Mouse (Mus musculus): ENCODE results near the gene Cnpy1. TPM values are rescaled to one million over a fixed set of nuclear protein-coding genes. Genes with fewer than 3 reads are reported as not detected.

Gene Cnpy1
- total and polyA plus RNA-seq, 2 experiments from 2014 or later = 0.44 to 1.6 TPM

GRCm38 (mm10) chr5:28191201-28192098 lies 54.2 kb downstream of the Cnpy1 start:
- Histone ChIP-seq H3K4me3 (ENCODE audit: low read depth, low read length) (no peak overlapping the region), H3K4me1 (ENCODE audit: insufficient read depth) (no peaks in the 10 kb centered on the region), H3K9me3 (ENCODE audit: low read length) (no peaks in the 10 kb centered on the region), H3K27me3 (ENCODE audit: insufficient read depth, low read length) (no peaks in the 10 kb centered on the region; the same call in 1 of the 2 replicates), H3K27ac (ENCODE audit: low read depth, low read length) (no peak overlapping the region), H3K4me2 (ENCODE audit: low read depth) (no peak overlapping the region), H3K9ac (no peak overlapping the region), H3K36me3 (ENCODE audit: insufficient read depth) (no peaks in the 10 kb centered on the region)
- ATAC-seq = no peak
- no peak for DNase-seq
- TF ChIP-seq CTCF (IDR thresholded peaks at IDR 0.05; ENCODE audit: low read depth) = no peak
- whole genome bisulfite sequencing = 15% methylated on average over 3 of the region's 3 CpGs

DNA sequence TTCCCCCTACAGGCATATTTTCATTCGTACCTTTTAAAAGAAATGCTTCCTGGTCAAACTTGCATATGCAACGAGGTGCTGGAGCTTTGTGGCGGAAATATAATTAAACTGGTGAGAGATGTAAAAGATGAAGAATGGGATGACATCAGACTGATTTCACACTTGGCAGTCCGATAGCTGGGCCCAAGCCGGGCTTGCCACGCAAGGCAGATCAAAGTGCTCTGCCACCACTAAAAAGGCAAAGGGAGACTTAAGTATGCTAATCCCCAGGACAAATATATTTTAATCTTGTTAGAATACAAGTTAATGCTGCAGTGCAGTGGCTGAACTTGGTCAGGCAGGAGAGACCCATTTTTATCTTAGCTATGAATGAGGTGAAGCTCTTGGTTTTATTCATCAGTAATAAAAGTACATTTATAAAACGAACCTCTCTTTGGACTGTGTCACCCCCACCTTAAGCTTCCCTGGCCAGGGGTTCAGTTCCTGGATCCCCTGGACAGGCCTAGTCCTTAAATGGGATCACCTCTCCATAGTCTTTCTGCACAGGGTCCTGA lies 66.3 kb downstream of the Cnpy1 start:
- no peak overlapping the region for H3K4me2 ChIP-seq (ENCODE audit: low read depth)
- no peak for DNase-seq
- no peak overlapping the region for H3K9ac ChIP-seq
- H3K27me3 ChIP-seq (ENCODE audit: insufficient read depth, low read length) = peaks cover 69% of the 10 kb centered on the region
- H3K9me3 ChIP-seq (ENCODE audit: low read length) = no peaks in the 10 kb centered on the region
- TF ChIP-seq CTCF (IDR thresholded peaks at IDR 0.05; ENCODE audit: low read depth) = no peak
- no peaks in the 10 kb centered on the region for H3K4me1 ChIP-seq (ENCODE audit: insufficient read depth)
- no peaks in the 10 kb centered on the region for H3K36me3 ChIP-seq (ENCODE audit: insufficient read depth)
- no peak overlapping the region for H3K27ac ChIP-seq (ENCODE audit: low read depth, low read length)
- no peak overlapping the region for H3K4me3 ChIP-seq (ENCODE audit: low read depth, low read length)
- WGBS = 18% methylated on average over 7 of the region's 7 CpGs
- ATAC-seq = no peak

DNA sequence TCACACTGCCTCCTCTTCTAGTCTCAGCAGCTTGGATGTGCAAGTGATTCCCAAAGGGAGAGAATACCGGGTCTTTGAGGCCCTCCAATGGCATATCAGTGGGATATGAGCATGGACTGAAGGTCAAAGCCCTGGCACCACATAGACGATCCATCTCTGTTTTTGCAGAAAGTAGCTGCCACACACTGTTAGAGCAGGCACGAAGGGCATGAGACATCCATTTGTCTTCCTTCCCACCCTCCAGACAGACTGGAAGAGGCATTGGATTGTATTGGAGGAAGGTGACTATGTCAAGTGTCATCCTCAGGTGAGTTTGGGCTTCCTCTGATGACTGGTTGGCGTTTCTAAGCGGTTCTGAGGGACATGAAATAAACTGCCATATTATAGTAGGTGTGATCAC lies 67.3 kb downstream of the Cnpy1 start:
- no peak overlapping the region for H3K27ac ChIP-seq (ENCODE audit: low read depth, low read length)
- H3K4me2 ChIP-seq (ENCODE audit: low read depth) = no peak overlapping the region
- ATAC-seq (no peak), DNase-seq (no peak)
- H3K4me1 ChIP-seq (ENCODE audit: insufficient read depth) = no peaks in the 10 kb centered on the region
- H3K9me3 ChIP-seq (ENCODE audit: low read length) = no peaks in the 10 kb centered on the region
- peaks cover 79% of the 10 kb centered on the region for H3K27me3 ChIP-seq (ENCODE audit: insufficient read depth, low read length)
- WGBS = 20% methylated on average over 5 of the region's 5 CpGs
- no peaks in the 10 kb centered on the region for H3K36me3 ChIP-seq (ENCODE audit: insufficient read depth)
- no peak overlapping the region for H3K9ac ChIP-seq
- H3K4me3 ChIP-seq (ENCODE audit: low read depth, low read length) = no peak overlapping the region
- no peak for TF ChIP-seq CTCF (IDR thresholded peaks at IDR 0.05; ENCODE audit: low read depth)

DNA sequence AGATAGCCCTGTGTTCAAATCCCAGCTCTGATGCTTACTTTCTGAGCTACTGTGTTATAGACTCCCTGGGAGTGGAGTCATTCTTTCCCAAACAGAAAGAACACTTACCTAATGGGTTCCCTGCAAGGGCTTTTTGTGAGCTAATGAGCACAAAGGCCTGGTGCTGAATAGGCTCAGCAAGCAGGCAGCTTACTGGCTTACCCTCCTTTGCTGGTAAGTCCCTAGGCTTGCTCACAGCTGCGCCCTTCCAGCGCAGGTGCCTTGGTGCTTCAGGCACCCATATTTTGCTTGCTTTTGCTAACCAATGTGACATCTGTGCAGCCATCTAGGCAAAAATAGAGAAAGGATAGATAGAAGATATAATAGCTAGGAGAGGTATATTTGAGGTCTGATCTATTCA lies 69.0 kb downstream of the Cnpy1 start:
- 1% methylated on average over 2 of the region's 2 CpGs for WGBS
- H3K27ac ChIP-seq (ENCODE audit: low read depth, low read length) = no peak overlapping the region
- no peaks in the 10 kb centered on the region for H3K36me3 ChIP-seq (ENCODE audit: insufficient read depth)
- no peak overlapping the region for H3K4me3 ChIP-seq (ENCODE audit: low read depth, low read length)
- TF ChIP-seq CTCF (IDR thresholded peaks at IDR 0.05; ENCODE audit: low read depth) = no peak
- H3K27me3 ChIP-seq (ENCODE audit: insufficient read depth, low read length) = peaks cover 95% of the 10 kb centered on the region
- no peak overlapping the region for H3K9ac ChIP-seq
- H3K9me3 ChIP-seq (ENCODE audit: low read length) = no peaks in the 10 kb centered on the region
- no peak for DNase-seq
- H3K4me1 ChIP-seq (ENCODE audit: insufficient read depth) = no peaks in the 10 kb centered on the region
- no peak for ATAC-seq
- no peak overlapping the region for H3K4me2 ChIP-seq (ENCODE audit: low read depth)

- H3K9ac ChIP-seq = no peak overlapping the region
- H3K27me3 ChIP-seq (ENCODE audit: insufficient read depth, low read length) = peaks cover 94% of the 10 kb centered on the region
These were observed 69.6 kb downstream of the Cnpy1 start for GRCm38 (mm10) chr5:28176023-28176422.

DNA sequence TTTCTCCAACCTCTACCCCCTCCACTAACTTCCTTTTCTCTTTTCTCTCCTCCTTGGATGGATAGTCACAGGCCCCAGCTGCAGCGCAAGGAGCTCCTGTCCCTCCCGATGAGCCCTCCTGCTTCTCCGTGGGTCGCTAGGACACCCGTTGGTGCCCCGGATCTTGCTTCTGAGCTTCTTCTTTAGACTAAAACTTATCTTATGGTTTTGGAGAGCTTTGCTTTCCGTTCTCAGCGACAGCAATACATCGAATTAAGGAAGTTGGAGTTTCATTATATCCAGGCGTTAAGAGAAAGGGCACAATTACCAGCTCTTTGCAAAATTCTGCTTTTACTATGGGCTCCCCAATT lies 70.1 kb downstream of the Cnpy1 start:
- H3K9me3 ChIP-seq (ENCODE audit: low read length) = no peaks in the 10 kb centered on the region
- WGBS = 2% methylated on average over 10 of the region's 10 CpGs
- H3K27me3 ChIP-seq (ENCODE audit: insufficient read depth, low read length) = peaks cover 93% of the 10 kb centered on the region
- H3K36me3 ChIP-seq (ENCODE audit: insufficient read depth) = no peaks in the 10 kb centered on the region
- H3K27ac ChIP-seq (ENCODE audit: low read depth, low read length) = no peak overlapping the region
- no peak for DNase-seq
- TF ChIP-seq CTCF (IDR thresholded peaks at IDR 0.05; ENCODE audit: low read depth) = no peak
- no peaks in the 10 kb centered on the region for H3K4me1 ChIP-seq (ENCODE audit: insufficient read depth)
- no peak for ATAC-seq
- H3K9ac ChIP-seq = no peak overlapping the region
- no peak overlapping the region for H3K4me3 ChIP-seq (ENCODE audit: low read depth, low read length)
- H3K4me2 ChIP-seq (ENCODE audit: low read depth) = no peak overlapping the region

More at GRCm38 (mm10) chr5:28176023-28176422, 69.6 kb downstream of the Cnpy1 start:
- Histone ChIP-seq H3K36me3 (ENCODE audit: insufficient read depth) (no peaks in the 10 kb centered on the region), H3K4me1 (ENCODE audit: insufficient read depth) (no peaks in the 10 kb centered on the region), H3K27ac (ENCODE audit: low read depth, low read length) (no peak overlapping the region), H3K9me3 (ENCODE audit: low read length) (no peaks in the 10 kb centered on the region), H3K4me3 (ENCODE audit: low read depth, low read length) (no peak overlapping the region), H3K4me2 (ENCODE audit: low read depth) (no peak overlapping the region)
- DNase-seq (no peak), ATAC-seq (no peak)
- WGBS = 3% methylated on average over 4 of the region's 4 CpGs
- no peak for TF ChIP-seq CTCF (IDR thresholded peaks at IDR 0.05; ENCODE audit: low read depth)

GRCm38 (mm10) chr5:28174876-28175569 lies 70.6 kb downstream of the Cnpy1 start:
- no peak overlapping the region for H3K4me3 ChIP-seq (ENCODE audit: low read depth, low read length)
- DNase-seq = no peak
- no peaks in the 10 kb centered on the region for H3K36me3 ChIP-seq (ENCODE audit: insufficient read depth)

More at GRCm38 (mm10) chr5:28174876-28175569, 70.6 kb downstream of the Cnpy1 start:
- Histone ChIP-seq H3K4me2 (ENCODE audit: low read depth) (no peak overlapping the region), H3K9me3 (ENCODE audit: low read length) (no peaks in the 10 kb centered on the region), H3K27me3 (ENCODE audit: insufficient read depth, low read length) (peaks cover 89% of the 10 kb centered on the region), H3K4me1 (ENCODE audit: insufficient read depth) (no peaks in the 10 kb centered on the region), H3K27ac (ENCODE audit: low read depth, low read length) (no peak overlapping the region), H3K9ac (no peak overlapping the region)
- 1% methylated on average over 24 of the region's 24 CpGs for WGBS
- ATAC-seq = no peak
- TF ChIP-seq CTCF (IDR thresholded peaks at IDR 0.05; ENCODE audit: low read depth) = no peak

Measured in forebrain, postnatal 0 days (tissue).